12 mouse cellular contexts compared by ENCODE assay signal in the genomic region with DNA sequence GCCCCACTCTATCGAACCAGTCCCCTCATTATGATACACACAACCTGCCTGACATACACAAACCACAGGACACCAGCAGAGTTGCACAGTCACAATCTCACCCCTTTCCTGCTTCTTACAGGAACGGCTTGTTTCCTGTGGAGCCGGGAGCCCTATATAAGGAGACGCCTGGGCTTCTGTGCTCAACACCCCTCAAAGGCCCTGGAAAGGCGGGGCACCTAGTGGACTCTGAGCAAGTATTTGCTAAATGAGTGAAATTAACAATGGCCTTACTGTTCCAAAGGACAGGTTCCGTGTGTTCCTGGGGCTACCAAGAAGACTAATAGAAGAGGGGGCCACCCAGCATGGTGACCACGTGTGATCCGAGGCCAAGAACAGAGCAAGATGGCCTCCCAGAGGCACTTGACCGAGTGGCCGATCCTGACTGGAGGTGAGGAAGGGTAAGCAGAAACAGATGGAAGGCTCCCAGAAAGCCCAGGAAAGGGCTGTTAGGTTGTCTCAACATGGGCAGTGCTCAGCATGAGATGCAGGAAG. TPM values are rescaled to one million over a fixed set of nuclear protein-coding genes. Genes with fewer than 3 reads are reported as not detected.
DNase-seq lines count a peak whose midpoint lies in the region; ATAC-seq lines count a peak whose summit lies in the region.
"Had no signal": no experiment of that assay in that cellular context is flagged by ENCODE, and none has a peak within 500 bp of the region (broad histone marks: within the 10 kb centered on the region; RNA-seq: fewer than 3 reads in every experiment).

No protein-coding gene starts in this region.

- peaks cover 80% of the 10 kb centered on the region for H3K4me1 ChIP-seq in heart, embryonic 15.5 days (replicated peaks)
- peaks cover 95% of the 10 kb centered on the region for H3K4me1 ChIP-seq in megakaryocyte, embryonic 14.5 days
- H3K4me1 ChIP-seq in hindbrain, embryonic 15.5 days (replicated peaks) = peaks cover 25% of the 10 kb centered on the region

- WGBS in heart, embryonic 15.5 days = 78% methylated on average over 10 of the region's 10 CpGs
- WGBS in hindbrain, embryonic 15.5 days = 89% methylated on average over 10 of the region's 10 CpGs

- no peak for ATAC-seq in heart, embryonic 15.5 days (replicated peaks; ENCODE audit: insufficient number of reproducible peaks, insufficient read depth, low FRiP score, low read depth)
- ATAC-seq in megakaryocyte, adult 5-6 weeks (ENCODE audit: poor library complexity, severe bottlenecking) = no peak
- no peak for ATAC-seq in hindbrain, embryonic 15.5 days (ENCODE audit: low FRiP score, low read depth)

- H3K4me2 ChIP-seq in heart, embryonic 15.5 days = no peak overlapping the region
- H3K4me2 ChIP-seq in hindbrain, embryonic 15.5 days = no peak overlapping the region
- H3K4me2 ChIP-seq: limb, embryonic 13.5 days had no signal

- H3K9me3 ChIP-seq in heart, embryonic 15.5 days (replicated peaks) = no peaks in the 10 kb centered on the region
- peaks cover 7% of the 10 kb centered on the region for H3K9me3 ChIP-seq in megakaryocyte, embryonic 14.5 days
- H3K9me3 ChIP-seq in hindbrain, embryonic 15.5 days = no peaks in the 10 kb centered on the region
- H3K9me3 ChIP-seq: limb, embryonic 13.5 days had no signal

- H3K27me3 ChIP-seq in heart, embryonic 15.5 days = no peaks in the 10 kb centered on the region
- no peaks in the 10 kb centered on the region for H3K27me3 ChIP-seq in megakaryocyte, embryonic 14.5 days (replicated peaks)
- no peaks in the 10 kb centered on the region for H3K27me3 ChIP-seq in hindbrain, embryonic 15.5 days
- H3K27me3 ChIP-seq: limb, embryonic 13.5 days had no signal

- peaks cover 6% of the 10 kb centered on the region; the same call in 1 of the 2 replicates for H3K36me3 ChIP-seq in heart, embryonic 15.5 days
- H3K36me3 ChIP-seq in megakaryocyte, embryonic 14.5 days (replicated peaks; ENCODE audit: low read length) = peaks cover 73% of the 10 kb centered on the region
- peaks cover 24% of the 10 kb centered on the region for H3K36me3 ChIP-seq in hindbrain, embryonic 15.5 days

- H3K4me3 ChIP-seq in heart, embryonic 15.5 days = no peak overlapping the region
- peak overlapping the region; percentile 77 for H3K4me3 ChIP-seq in megakaryocyte, embryonic 14.5 days (replicated peaks)
- no peak overlapping the region for H3K4me3 ChIP-seq in hindbrain, embryonic 15.5 days
- H3K4me3 ChIP-seq: limb, embryonic 13.5 days had no signal

- DNase-seq in heart, adult 8-10 months (ENCODE audit: low spot score) = no peak
- no peak for DNase-seq in thymus, postnatal 4 days
- no peak for DNase-seq in adrenal gland, adult 8-10 months
- DNase-seq: kidney, adult 2 months; thymus, postnatal 25 days had no signal

- H3K27ac ChIP-seq in heart, embryonic 15.5 days = peak overlapping the region; percentile 91
- 0 out of 2 replicates have a peak overlapping the region, but pooled peaks have one; percentile 45 for H3K27ac ChIP-seq in hindbrain, embryonic 15.5 days (replicated peaks)
- H3K27ac ChIP-seq: limb, embryonic 13.5 days had no signal

- H3K9ac ChIP-seq in heart, embryonic 15.5 days = no peak overlapping the region
- H3K9ac ChIP-seq in hindbrain, embryonic 15.5 days = no peak overlapping the region
- H3K9ac ChIP-seq: limb, embryonic 13.5 days had no signal

RNA-seq across cellular contexts. Expression of gene Ppil1, which starts 5.9 kb away (rescaled TPM):
- polyA plus RNA-seq in heart, embryonic 15.5 days (2015; fragmentation: Nextera tagmentation; extraction: Ambion mirVana) = 86.8 and 107 TPM in 2 replicates
- 10 to 100 TPM; 36.5 to 43.8 (median 37.3) TPM for total RNA-seq in heart, adult 8-10 months (2022)
- polyA plus RNA-seq in megakaryocyte, embryonic 14.5 days (2012; ENCODE audit: insufficient read depth, low replicate concordance) = 21.6 and 33.2 TPM in 2 replicates
- total RNA-seq in megakaryocyte, adult 5-6 weeks (2015) = 37.5 and 39.4 TPM in 2 replicates
- 53.6 and 57.3 TPM in 2 replicates for total RNA-seq in megakaryocyte, adult 5-6 weeks (2017)
- 105 and 108 TPM in 2 replicates for polyA plus RNA-seq in hindbrain, embryonic 15.5 days (2015; fragmentation: Nextera tagmentation; extraction: Ambion mirVana)
- 10 to 100 TPM; 24.3 to 27.2 (median 25.8) TPM for total RNA-seq in adrenal gland, adult 8-10 months (2022)

RNA-seq across cellular contexts. Expression of gene BC004004, which starts 10.5 kb away (rescaled TPM):
- 91.1 and 96.0 TPM in 2 replicates for polyA plus RNA-seq in heart, embryonic 15.5 days (2015; fragmentation: Nextera tagmentation; extraction: Ambion mirVana)
- total RNA-seq in heart, adult 8-10 months (2022) = 100 to 1,000 TPM; 294 to 476 (median 372) TPM
- 20.3 and 30.8 TPM in 2 replicates for polyA plus RNA-seq in megakaryocyte, embryonic 14.5 days (2012; ENCODE audit: insufficient read depth, low replicate concordance)
- 65.8 and 70.1 TPM in 2 replicates for total RNA-seq in megakaryocyte, adult 5-6 weeks (2015)
- total RNA-seq in megakaryocyte, adult 5-6 weeks (2017) = 81.0 and 89.2 TPM in 2 replicates
- polyA plus RNA-seq in hindbrain, embryonic 15.5 days (2015; fragmentation: Nextera tagmentation; extraction: Ambion mirVana) = 112 and 121 TPM in 2 replicates
- 100 to 1,000 TPM in 3 of 4 experiments, 10 to 100 TPM in 1; 96.9 to 138 (median 122) TPM for total RNA-seq in adrenal gland, adult 8-10 months (2022)

RNA-seq across cellular contexts. Expression of gene Cpne5, which starts 20.1 kb away (rescaled TPM):
- polyA plus RNA-seq in heart, embryonic 15.5 days (2015; fragmentation: Nextera tagmentation; extraction: Ambion mirVana) = 14.9 and 17.9 TPM in 2 replicates
- total RNA-seq in heart, adult 8-10 months (2022) = 1 to 10 TPM; 3.2 to 9.5 (median 4.4) TPM
- polyA plus RNA-seq in megakaryocyte, embryonic 14.5 days (2012; ENCODE audit: insufficient read depth, low replicate concordance) = 13.0 and 15.2 TPM in 2 replicates
- 0.25 TPM in 1 of 2 replicates, not detected in the other for total RNA-seq in megakaryocyte, adult 5-6 weeks (2015)
- not detected in 2 replicates for total RNA-seq in megakaryocyte, adult 5-6 weeks (2017)
- 41.1 and 42.6 TPM in 2 replicates for polyA plus RNA-seq in hindbrain, embryonic 15.5 days (2015; fragmentation: Nextera tagmentation; extraction: Ambion mirVana)
- under 1 TPM; 0.22 to 0.52 (median 0.37) TPM for total RNA-seq in adrenal gland, adult 8-10 months (2022)
- total RNA-seq: gastrocnemius, adult 8-10 months had no signal

RNA-seq across cellular contexts. Expression of gene Pi16, which starts 59.4 kb away (rescaled TPM):
- polyA plus RNA-seq in heart, embryonic 15.5 days (2015; fragmentation: Nextera tagmentation; extraction: Ambion mirVana) = 4.3 and 5.8 TPM in 2 replicates
- total RNA-seq in heart, adult 8-10 months (2022) = 10 to 100 TPM; 17.9 to 22.9 (median 21.4) TPM
- polyA plus RNA-seq in megakaryocyte, embryonic 14.5 days (2012; ENCODE audit: insufficient read depth, low replicate concordance) = 1.6 and 4.7 TPM in 2 replicates
- total RNA-seq in megakaryocyte, adult 5-6 weeks (2015) = 32.6 and 44.2 TPM in 2 replicates
- 59.2 and 64.7 TPM in 2 replicates for total RNA-seq in megakaryocyte, adult 5-6 weeks (2017)
- 2.1 and 2.3 TPM in 2 replicates for polyA plus RNA-seq in hindbrain, embryonic 15.5 days (2015; fragmentation: Nextera tagmentation; extraction: Ambion mirVana)
- total RNA-seq in adrenal gland, adult 8-10 months (2022) = 10 to 100 TPM in 3 of 4 experiments, 1 to 10 TPM in 1; 9.0 to 16.7 (median 14.0) TPM
- total RNA-seq: megakaryocyte-erythroid progenitor cell, adult 5-6 weeks had no signal
